Mouse (Mus musculus) cerebellum, adult 2 months (tissue): ENCODE data around the gene Gab2.

Source experiments
- CTCF ChIP-seq: fragments of 200-500 bp; IDR thresholded peaks from 2 replicates; pipeline ENCODE4 v1.5.1; 2011; ENCODE audit warnings: low read depth, mild to moderate bottlenecking, control low read depth, low read length, moderate library complexity, borderline replicate concordance; ENCODE audit not compliant: insufficient read depth
- POLR2A ChIP-seq: fragments of 200-500 bp; IDR thresholded peaks from 2 replicates; pipeline ENCODE4 v1.6.1; 2011; ENCODE audit warnings: low read length, control low read depth, borderline replicate concordance; ENCODE audit not compliant: insufficient read depth

DNA sequence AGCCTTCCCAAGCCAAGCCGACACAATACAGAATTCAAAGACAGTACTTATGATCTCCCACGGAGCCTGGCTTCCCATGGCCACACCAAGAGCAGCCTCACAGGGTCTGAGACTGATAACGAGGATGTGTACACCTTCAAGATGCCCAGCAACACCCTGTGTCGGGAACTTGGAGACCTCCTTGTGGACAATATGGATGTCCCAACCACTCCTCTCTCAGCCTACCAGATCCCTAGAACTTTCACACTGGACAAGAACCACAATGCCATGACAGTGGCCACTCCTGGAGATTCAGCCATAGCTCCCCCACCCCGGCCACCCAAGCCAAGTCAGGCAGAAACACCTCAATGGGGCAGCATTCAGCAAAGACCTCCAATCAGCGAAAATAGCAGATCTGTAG, 217.6 kb downstream of the Gab2 start:
- TF ChIP-seq CTCF (no peak), POLR2A (no peak)
